Mouse (Mus musculus) activated CD4-positive, CD25-positive, alpha-beta regulatory T cell, adult 4 months (primary cell): Measurements from ENCODE around the gene Ntrk3. TPM values are rescaled to one million over a fixed set of nuclear protein-coding genes. Genes with fewer than 3 reads are reported as not detected.

Experiments used
- ATAC-seq: one replicate; pipeline ENCODE4 v1.8.0; 2017
- polyA plus RNA-seq, 2 experiments: library from polyadenylated mRNA; unstranded; fragments of 100-300 nt; shearing (Covaris generic); gene quantifications; one replicate each; pipeline ENCODE4 v1.2.1; 2017

The Ntrk3 gene
- polyA plus RNA-seq, 2 experiments from 2014 or later: 10.0 to 10.3 TPM

DNA sequence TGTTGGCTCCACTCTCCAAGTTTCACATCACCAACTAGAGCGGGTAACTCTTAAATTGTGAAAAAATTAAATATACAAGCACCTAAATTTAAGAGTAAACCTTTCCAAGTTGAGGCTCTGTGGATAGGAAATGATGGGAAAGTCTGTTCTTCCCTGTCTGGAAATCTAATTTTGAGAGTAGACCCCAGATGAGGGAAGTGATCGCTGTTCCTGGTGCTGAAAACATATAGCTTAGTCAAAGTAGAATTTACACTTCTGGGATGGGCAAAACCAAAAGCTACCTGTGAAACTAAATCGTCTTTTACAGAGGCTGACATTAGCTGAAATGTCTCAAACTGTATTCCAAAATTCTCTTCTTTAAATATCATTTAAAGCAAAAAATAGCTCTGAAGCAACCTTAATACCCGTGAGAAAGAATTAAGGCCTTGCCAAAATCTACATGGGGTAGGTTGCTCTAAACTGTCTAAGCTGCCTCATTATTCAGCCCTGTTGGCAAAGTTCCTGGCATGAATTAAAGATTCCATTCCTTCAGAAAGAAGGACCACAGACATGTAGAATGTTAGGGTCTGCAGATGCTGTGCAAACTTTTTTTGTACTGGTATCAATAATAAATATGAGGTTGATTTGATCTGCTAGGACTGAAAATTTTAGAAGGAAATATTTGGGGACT, 557.7 kb downstream of the Ntrk3 start:
- no peak for ATAC-seq

DNA sequence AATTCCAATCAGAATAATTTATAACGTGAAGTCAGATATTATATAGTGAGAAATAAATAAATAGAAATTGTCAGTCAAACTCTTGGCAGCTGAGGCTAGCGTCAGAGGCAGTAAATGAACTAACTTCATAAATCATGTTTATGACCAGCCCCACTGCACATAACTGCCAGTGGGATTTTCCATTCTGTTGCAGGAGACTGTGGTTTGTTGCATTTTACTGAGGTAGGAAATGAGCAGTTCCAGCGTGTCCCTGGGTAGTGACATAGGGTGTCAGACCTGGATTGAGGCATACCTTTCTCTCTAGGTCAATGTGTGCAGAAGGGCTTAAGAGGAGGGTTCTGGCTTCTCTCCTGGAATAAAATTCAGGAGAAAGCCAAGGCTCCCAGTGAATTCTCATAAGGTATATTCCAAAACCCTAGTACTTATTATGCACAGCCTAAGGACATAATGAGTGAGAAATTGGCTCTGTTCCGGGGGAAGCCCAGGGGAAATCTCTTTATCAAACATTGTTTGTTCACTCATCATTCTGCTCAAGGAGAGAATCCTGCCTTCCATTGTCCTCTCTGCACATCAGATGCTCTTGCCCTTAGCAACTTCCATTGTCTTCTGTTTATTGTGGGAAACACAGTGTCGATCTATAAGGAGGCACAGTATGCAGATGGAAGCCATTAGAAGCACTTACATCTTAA, 565.4 kb downstream of the Ntrk3 start:
- ATAC-seq: no peak

DNA sequence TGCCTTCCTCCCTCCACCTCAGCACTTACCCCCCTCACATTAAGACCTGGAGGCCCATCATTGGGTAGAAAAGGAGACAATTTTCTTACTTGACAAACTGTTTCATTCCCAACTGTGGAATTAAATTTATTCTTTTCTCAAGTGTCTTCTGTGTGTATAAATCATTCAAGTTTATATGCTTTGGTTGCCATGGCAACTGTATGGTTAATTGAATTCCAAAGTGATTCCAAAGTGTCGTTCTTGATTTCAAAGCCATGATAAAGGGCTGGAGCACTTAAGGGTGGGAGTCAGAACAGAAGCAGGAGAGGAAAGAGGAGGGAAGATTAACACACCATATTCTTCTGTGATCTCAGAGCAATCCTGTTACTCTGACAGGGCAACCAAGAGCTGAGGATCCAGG, 572.3 kb downstream of the Ntrk3 start:
- ATAC-seq: no peak

- ATAC-seq: no peak
Measured at GRCm38 (mm10) chr7:78157946-78158345, 579.9 kb downstream of the Ntrk3 start.

- ATAC-seq: no peak
Measured at GRCm38 (mm10) chr7:78145251-78145650, 592.6 kb downstream of the Ntrk3 start.

GRCm38 (mm10) chr7:78144849-78145248, 593.0 kb downstream of the Ntrk3 start:
- ATAC-seq: no peak

DNA sequence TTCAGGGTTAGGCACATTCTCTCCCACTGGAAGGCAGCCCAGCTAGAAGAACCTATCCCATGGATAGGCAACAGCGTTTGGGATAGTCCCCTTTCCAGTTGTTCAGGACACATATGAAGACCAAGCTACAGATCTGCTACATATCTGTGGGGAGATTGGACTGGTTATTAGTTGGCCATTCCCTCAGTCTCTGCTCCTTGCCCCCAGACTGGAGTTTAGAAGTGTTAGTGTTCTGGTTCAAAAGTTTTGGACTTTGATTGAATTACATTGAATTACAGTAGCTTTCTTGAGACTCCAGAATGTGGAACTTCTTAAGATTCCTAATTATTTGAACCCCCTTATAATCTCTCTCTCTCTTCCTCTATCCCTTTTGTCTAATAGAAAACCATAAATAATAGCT, 607.8 kb downstream of the Ntrk3 start:
- ATAC-seq: no peak

Other genes with a start within 250 kb of the Ntrk3 start
- 10 to 100 TPM; 61.1 TPM for gene Mrps11, start 45.1 kb upstream of the Ntrk3 start, polyA plus RNA-seq
- 10 to 100 TPM; 70.4 to 78.9 TPM for gene Mrpl46, start 45.5 kb upstream of the Ntrk3 start, polyA plus RNA-seq
- gene Det1, start 109.3 kb upstream of the Ntrk3 start, polyA plus RNA-seq: 10 to 100 TPM; 15.7 to 18.8 TPM
- gene Aen, start 157.8 kb upstream of the Ntrk3 start, polyA plus RNA-seq: 10 to 100 TPM; 22.0 to 25.4 TPM
- 100 to 1,000 TPM; 113 to 119 TPM for gene Isg20, start 175.4 kb upstream of the Ntrk3 start, polyA plus RNA-seq